Mouse (Mus musculus) ES-E14 (cell line): Measurements from ENCODE around the gene Tnrc6c. TPM values are rescaled to one million over a fixed set of nuclear protein-coding genes. Genes with fewer than 3 reads are reported as not detected.

ENCODE experiments used
- DNase-seq: peaks from one replicate; pipeline ENCODE4 v3.0.0-alpha.2; 2013; ENCODE audit warnings: low read depth, low spot score
- H3K27ac ChIP-seq: 2 replicates; pipeline ENCODE4 v1.5.1; 2012; ENCODE audit warnings: low read depth, mild to moderate bottlenecking, low read length, moderate library complexity, mixed read lengths; ENCODE audit not compliant: poor library complexity, insufficient read depth, severe bottlenecking
- H3K36me3 ChIP-seq: 2 replicates; pipeline ENCODE4 v1.6.1; 2012; ENCODE audit warnings: mild to moderate bottlenecking, low read length, moderate library complexity, mixed read lengths; ENCODE audit not compliant: control insufficient read depth, poor library complexity, insufficient read depth, severe bottlenecking
- H3K4me1 ChIP-seq, 2 experiments: fragments of 150-350 bp in 1 of 2; sonication (generic) in 1 of 2; 2 replicates each; pipeline ENCODE4 v1.6.1; 2012; ENCODE audit warnings: low read length in 2 of 2, mild to moderate bottlenecking in 1 of 2, mixed read lengths in 1 of 2; ENCODE audit not compliant: control insufficient read depth in 2 of 2, insufficient read depth in 2 of 2, poor library complexity in 1 of 2
- H3K4me3 ChIP-seq, 2 experiments: fragments of 150-350 bp in 1 of 2; sonication (generic) in 1 of 2; 2 replicates each; pipeline ENCODE4 v1.5.1; 2012; ENCODE audit warnings: low read length in 2 of 2, low read depth in 1 of 2, mild to moderate bottlenecking in 1 of 2, mixed read lengths in 1 of 2; ENCODE audit not compliant: insufficient read depth in 1 of 2, poor library complexity in 1 of 2, severe bottlenecking in 1 of 2
- H3K9ac ChIP-seq: 2 replicates; pipeline ENCODE4 v1.6.1; 2012; ENCODE audit warnings: low read depth, mild to moderate bottlenecking, low read length, mixed read lengths; ENCODE audit not compliant: poor library complexity, insufficient read depth, severe bottlenecking
- H3K9me3 ChIP-seq: fragments of 150-350 bp; sonication (generic); 2 replicates; pipeline ENCODE4 v1.6.1; 2012; ENCODE audit warnings: low read depth, mild to moderate bottlenecking, low read length; ENCODE audit not compliant: control insufficient read depth, insufficient read depth
- CHD2 ChIP-seq: IDR thresholded peaks from 2 replicates; pipeline ENCODE4 v1.6.1; 2014; ENCODE audit warnings: mild to moderate bottlenecking, low read depth, low read length, inconsistent platforms
- HCFC1 ChIP-seq: IDR thresholded peaks from 2 replicates; pipeline ENCODE4 v1.6.1; 2012; ENCODE audit warnings: low read length, inconsistent platforms, borderline replicate concordance; ENCODE audit not compliant: insufficient read depth
- MAFK ChIP-seq: IDR thresholded peaks from 2 replicates; pipeline ENCODE4 v1.6.1; 2014; ENCODE audit warnings: mild to moderate bottlenecking, low read depth, low read length, inconsistent platforms; ENCODE audit not compliant: insufficient read depth
- ZC3H11A ChIP-seq: IDR thresholded peaks from 2 replicates; pipeline ENCODE4 v1.6.1; 2012; ENCODE audit warnings: low read depth, mild to moderate bottlenecking, inconsistent platforms, low read length, borderline replicate concordance
- ZNF384 ChIP-seq: IDR thresholded peaks from 2 replicates; pipeline ENCODE4 v1.6.1; 2012; ENCODE audit warnings: low read depth, low read length, inconsistent platforms
- in situ Hi-C, 2 experiments: fragments of 600-800 bp; cut with MboI; formaldehyde crosslinking; loops; one replicate each; pipeline ENCODE4 v1.15.1; 2025; ENCODE audit warnings: low sequenced_read_pairs in 2 of 2, inconsistent platforms in 1 of 2; ENCODE audit not compliant: unreplicated experiment in 2 of 2
- total RNA-seq: library from RNA; depleted of rRNA; stranded (reverse); fragments of 300-350 nt; gene quantifications from 2 replicates; pipeline ENCODE4 v1.2.3, GENCODE M21; 2012

The Tnrc6c gene
- total RNA-seq, 1 experiment: 21.5 TPM

DNA sequence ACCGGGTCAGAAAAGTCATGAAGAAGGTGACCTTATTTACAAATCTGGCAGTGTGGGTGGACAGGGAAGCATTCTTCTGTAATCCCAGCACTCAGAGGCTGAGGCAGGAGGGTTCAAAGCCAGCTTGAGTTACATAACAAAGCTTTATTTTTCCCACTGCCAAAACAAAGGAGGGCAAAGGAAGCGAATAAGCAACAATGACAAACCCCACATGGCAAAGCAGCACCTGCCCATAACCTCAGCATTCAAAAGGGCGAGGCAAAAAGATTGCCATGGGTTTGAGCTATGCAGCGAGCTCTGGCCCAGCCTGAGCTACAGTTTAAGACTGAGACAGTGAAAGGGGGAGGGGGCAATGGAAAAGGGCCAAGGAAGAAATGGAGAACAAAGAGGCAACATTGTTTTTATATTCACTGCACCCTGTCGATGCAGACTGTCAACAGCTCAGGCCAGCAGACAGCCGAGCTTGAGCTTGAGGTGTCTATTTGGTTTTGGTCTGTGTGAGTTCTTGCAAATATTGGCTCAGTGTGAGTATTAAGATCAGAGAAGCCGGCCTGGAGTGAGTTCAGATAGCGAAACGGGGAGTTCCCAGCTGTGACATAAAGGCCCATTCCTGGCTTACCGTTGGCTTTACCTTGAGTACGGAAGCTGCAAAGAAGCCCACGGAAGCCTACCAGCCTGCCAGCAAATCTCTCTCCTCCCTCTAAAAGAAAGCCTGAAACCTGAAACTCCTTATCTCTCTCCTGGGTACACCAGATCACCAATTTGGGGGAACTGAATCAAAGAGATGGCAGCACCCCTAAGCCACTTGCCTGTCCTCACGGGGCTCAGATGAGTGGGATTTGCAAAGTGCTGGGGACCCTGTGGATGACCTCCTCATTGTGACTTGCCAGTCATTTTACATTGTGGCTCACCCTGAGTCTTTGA is 3.1 kb upstream of the Tnrc6c start:
- H3K4me3 ChIP-seq: no peak overlapping the region
- 0 out of 2 replicates have a peak overlapping the region, but pooled peaks have one; percentile 6 for H3K27ac ChIP-seq
- H3K9ac ChIP-seq: no peak overlapping the region
- no peak for TF ChIP-seq HCFC1
- H3K9me3 ChIP-seq: no peaks in the 10 kb centered on the region
- peaks cover 7 to 9% of the 10 kb centered on the region in 2 experiments; a peak in 3 of 4 replicates for H3K4me1 ChIP-seq
- DNase-seq: no peak
- H3K36me3 ChIP-seq: no peaks in the 10 kb centered on the region
- in situ Hi-C loops: no loop called here

DNA sequence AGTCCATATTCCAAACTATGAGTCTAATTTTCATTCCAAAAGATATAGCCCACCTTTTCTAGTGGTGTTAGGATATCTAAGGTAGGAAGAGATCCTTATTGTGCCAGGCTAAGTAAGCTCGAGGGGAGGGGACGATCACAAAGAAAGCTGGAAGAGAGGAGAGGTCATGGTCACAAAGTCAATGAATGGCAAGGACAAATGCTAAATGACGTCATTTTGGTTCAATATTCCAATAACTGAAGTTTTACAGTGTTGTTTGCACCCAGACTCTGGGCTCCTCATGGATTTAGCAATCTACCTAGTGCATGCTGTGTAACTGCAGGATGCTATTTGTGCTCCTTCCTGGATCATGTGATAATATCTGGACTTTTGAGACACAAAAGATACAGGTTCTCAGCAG is 1.2 kb upstream of the Tnrc6c start:
- Histone ChIP-seq H3K4me1 (peaks cover 7 to 9% of the 10 kb centered on the region in 2 experiments; a peak in 3 of 4 replicates), H3K4me3 (no peak overlapping the region; a peak in 1 of 4 replicates), H3K9ac (no peak overlapping the region), H3K9me3 (no peaks in the 10 kb centered on the region), H3K36me3 (no peaks in the 10 kb centered on the region), H3K27ac (no peak overlapping the region)
- in situ Hi-C loops: no loop called here
- TF ChIP-seq ZC3H11A (no peak), CHD2 (no peak), MAFK (no peak), HCFC1 (no peak), ZNF384 (no peak)
- DNase-seq: no peak

DNA sequence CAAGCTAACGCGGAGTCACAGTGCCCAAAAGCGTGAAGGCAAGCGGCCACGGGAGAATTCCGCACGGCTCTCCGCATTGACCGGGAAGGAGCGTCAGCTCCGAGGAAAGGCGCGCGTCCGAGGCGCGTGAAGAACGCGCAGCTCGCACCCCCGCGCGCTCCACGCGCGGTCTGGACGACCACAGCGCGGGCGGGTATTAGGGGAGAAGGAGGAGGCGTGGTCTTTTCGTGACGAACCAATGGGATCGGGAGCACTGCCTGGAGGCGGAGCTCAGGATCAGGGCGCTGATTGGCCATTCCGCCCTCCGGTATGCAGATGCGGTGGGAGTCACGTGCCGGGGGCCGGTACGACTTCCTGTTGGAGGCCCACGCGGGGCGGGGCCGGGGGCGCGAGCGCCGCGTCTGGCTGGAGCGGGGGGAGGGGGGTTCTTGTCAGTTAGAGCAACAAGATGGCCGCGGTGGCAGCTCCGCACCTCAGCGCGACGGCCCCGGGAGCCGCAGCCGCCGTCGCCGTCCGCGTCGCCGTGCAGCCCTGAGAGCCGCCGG is 363 bp downstream of the Tnrc6c start:
- in situ Hi-C loops: no loop called here
- Histone ChIP-seq H3K9ac (peak overlapping the region; percentile 91), H3K36me3 (no peaks in the 10 kb centered on the region), H3K9me3 (no peaks in the 10 kb centered on the region), H3K4me3 (peak overlapping the region; percentile 85 to 97), H3K4me1 (peaks cover 7 to 9% of the 10 kb centered on the region in 2 experiments; a peak in 3 of 4 replicates), H3K27ac (peak overlapping the region; percentile 79)
- TF ChIP-seq ZC3H11A (no peak), ZNF384 (no peak), CHD2 (no peak), HCFC1 (no peak), MAFK (no peak)
- peak; percentile 99 for DNase-seq

DNA sequence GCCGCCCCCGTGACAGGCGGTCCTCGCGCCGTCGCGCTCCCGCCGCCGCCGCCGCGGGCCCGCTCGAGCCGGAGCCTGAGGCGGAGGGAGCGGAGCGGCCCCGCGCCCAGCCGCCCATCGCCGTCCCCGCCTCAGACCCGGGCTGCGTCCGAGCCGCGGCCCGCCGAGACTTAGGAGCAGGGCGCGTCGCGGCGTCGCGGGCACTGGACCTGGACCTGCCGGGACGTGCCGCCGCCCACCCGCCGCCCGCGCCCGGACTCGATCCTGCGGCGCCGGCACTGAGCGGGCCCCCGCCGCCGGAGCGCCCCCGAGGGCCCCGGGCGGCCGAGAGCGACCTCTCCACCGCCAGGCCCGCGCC is 824 bp downstream of the Tnrc6c start:
- in situ Hi-C loops: no loop called here
- Histone ChIP-seq H3K4me1 (peaks cover 7 to 9% of the 10 kb centered on the region in 2 experiments; a peak in 3 of 4 replicates), H3K27ac (peak overlapping the region; percentile 79), H3K4me3 (peak overlapping the region; percentile 85 to 97; a peak in 3 of 4 replicates), H3K36me3 (no peaks in the 10 kb centered on the region), H3K9ac (peak overlapping the region; percentile 91), H3K9me3 (no peaks in the 10 kb centered on the region)
- TF ChIP-seq ZC3H11A (no peak), CHD2 (no peak), HCFC1 (no peak)
- DNase-seq: no peak
